Mouse (Mus musculus) thymus, adult 2 months (tissue): Measurements from ENCODE around the gene Hook2.

Experiments used
- CTCF ChIP-seq: fragments of 200-500 bp; IDR thresholded peaks from 2 replicates; pipeline ENCODE4 v1.5.1; 2012; ENCODE audit warnings: mild to moderate bottlenecking, control low read depth, low read length, moderate library complexity, borderline replicate concordance; ENCODE audit not compliant: control insufficient read depth, poor library complexity, insufficient read depth; ENCODE audit errors: extremely low read depth
- POLR2A ChIP-seq: fragments of 200-500 bp; IDR thresholded peaks from 2 replicates; pipeline ENCODE4 v1.6.1; 2012; ENCODE audit warnings: mild to moderate bottlenecking, low read length, control low read depth, moderate library complexity; ENCODE audit not compliant: control insufficient read depth, poor library complexity, insufficient read depth; ENCODE audit errors: extremely low read depth

DNA sequence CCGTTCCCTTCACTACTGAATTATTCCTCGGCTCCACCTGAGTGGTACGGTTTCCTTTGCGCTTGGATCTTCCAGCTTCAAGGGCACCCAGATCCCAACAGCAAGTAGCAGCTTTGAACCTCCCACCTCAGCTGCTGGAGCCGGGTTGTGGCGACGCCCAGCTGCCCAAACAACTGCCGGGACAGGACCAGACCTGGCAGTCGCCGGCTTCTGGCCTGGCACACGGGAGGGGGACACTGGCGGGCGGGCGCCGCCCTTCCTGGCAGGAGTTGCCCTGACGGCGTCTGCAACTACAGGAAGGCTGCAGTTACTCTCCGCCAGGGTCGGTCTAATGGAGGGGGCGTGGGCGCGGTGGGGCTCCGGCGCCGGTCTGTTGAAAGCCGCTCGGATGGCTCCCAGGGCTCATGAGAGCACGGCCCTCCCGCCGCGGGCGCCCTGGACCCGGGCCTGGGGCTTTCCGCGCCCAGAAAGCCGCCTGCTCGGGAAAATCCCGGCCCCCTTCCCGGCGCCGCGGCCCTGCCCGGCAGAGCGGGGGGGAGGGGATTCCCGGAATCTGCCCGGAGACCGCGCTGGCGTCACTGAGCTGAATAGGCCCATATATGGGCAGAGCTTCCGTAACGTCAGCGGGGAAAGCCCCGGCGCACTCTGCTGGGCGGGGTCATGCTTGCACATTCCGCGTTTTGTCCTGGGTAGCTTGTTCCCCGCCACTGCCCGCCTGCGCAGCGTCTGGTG, 14.2 kb upstream of the Hook2 start:
- TF ChIP-seq POLR2A: peak; percentile 44; the same call in 1 of the 2 replicates
- TF ChIP-seq CTCF: 0 out of 2 replicates have a peak, but pooled peaks have one; percentile 8
